Mouse (Mus musculus) common myeloid progenitor, adult 5-6 weeks (primary cell): ENCODE results near the gene Olfr743. TPM values are rescaled to one million over a fixed set of nuclear protein-coding genes. Genes with fewer than 3 reads are reported as not detected.
"Not testable (repeated sequence)": the region's sequence is repeated elsewhere in the genome, so short reads cannot be mapped to it uniquely, and the experiment has no call there.

Experiments used
- ATAC-seq: replicated peaks from 2 replicates; pipeline ENCODE4 v1.8.0; 2016; ENCODE audit warnings: low read depth, mild to moderate bottlenecking, moderate TSS enrichment, inconsistent platforms; ENCODE audit not compliant: poor library complexity, severe bottlenecking
- total RNA-seq: library from RNA; stranded (forward); fragments of 200-1000, 187-1606 nt; gene quantifications from 2 replicates; pipeline ENCODE4 v1.2.3, GENCODE M21; 2017

The Olfr743 gene
- not detected in 2 replicates for total RNA-seq

DNA sequence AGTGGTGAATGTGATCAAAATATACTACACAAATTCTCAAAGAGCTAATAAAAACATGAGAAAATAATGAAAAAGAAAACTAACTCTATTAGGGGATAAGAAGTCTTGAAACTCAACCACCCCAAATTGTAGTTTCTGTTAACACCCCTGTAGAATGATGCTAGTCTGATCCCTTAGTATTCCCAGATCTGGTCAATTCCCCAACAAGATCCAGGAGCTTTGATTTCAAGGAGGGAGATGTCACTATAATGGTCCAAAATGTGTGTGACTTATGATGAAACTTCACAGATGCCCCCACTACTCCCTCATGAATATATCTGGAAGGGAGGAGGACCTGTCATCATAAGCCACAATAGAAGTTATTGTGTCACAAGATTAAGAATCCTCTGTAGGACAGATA is at the start of gene Olfr743:
Olfr743 (plus strand) TSS at position 301 of the 400 bp plus-strand sequence.
- no peak for ATAC-seq

DNA sequence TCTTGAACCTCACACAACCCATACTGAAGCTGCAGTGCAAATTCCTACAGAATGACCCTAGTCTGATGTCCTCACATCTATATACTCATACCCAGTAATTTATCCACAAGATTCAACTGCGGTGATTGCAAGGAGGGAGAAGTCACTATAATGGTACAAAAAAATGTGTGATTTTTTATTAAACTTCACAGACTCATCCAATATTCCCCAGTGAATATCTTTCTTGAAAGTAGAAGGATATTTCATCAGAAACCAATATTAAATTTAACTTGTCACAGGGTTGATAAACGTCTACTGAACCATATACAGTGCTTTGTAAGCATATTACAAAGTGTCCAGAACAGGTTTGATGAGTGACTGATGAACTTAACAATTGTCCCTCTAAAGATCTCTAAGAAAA is 49.2 kb upstream of the Olfr743 start, which contains the start of gene Olfr741:
Olfr741 (plus strand) TSS at position 301 of the 400 bp plus-strand sequence.
- ATAC-seq, result no peak

DNA sequence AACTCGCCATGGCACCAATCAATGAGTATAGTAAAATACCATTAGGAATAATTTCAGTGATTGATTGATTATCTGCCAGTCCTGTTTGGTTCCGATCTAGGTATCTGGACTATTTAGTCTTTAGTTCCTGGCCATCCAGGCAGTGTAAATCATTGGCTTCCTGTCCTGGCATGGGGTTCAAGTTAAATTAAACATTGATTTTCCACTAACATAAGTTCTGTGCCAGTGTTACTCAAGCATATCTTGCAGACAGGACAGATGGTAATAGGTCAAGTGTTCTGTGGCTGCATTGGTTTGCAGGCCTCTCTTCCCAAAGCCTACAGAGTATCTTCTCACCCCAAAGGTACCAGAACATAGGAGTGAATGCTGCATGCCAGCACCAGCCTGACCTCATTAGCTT is 43.2 kb upstream of the Olfr743 start:
- no peak for ATAC-seq

DNA sequence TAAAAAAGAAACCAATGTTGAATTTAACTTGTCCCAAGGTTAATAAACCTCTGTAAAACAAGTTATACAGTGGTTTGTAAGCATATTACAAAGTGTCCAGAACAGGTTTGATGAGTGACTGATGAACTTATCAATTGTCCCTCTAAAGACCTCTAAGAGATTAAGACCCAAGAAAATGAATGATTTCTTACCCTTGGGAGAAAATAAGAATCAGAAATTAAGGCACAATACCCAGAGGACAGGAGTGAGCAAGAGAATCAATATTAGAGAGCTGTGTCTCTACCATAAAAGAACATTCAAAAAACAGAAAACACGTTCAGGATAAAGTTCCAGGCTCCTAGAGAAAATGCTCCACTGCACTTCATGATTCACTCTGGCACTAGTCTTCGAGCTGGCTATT is 18.3 kb upstream of the Olfr743 start, which contains the start of gene Olfr742:
Olfr742 (plus strand) TSS at position 301 of the 400 bp plus-strand sequence.
- no peak for ATAC-seq

DNA sequence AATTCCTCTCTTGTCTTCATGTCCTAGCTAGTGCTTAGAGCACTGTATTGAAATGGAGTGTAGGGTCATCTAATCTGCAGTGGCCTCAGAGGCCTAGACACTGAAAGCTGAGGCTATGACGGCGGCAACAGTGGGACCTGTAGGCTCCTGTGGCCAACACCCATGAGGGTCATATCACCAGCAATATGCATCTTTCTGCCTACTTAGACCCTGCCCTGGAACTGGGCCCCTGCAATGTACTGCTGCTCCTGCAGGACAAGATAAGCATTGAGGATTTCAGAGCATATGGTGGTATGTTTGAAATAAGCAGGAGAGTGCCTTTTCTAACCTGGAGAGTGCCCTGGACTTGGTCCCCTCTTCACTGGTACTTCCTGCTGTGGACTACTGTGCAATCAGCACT is 31.1 kb downstream of the Olfr743 start:
- no peak for ATAC-seq

DNA sequence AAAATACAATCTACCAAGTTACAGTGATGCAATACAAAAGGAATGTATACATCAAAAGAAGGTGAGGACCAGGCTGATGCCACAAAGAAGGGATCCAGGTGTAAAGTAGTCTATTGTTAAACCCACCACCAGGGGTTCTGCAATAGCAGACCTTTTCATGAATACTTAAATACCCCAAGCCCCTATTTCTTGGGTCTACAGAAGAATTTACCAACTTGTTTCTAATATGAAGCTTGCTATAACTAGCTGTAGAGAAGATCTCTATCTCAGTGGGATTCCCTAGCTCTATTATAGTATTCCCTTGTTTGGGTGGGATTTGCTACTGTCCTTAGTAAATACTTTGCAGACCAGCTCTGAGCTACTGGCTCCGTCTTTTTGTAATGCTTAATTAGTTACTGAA is 51.4 kb downstream of the Olfr743 start:
- ATAC-seq, result not testable (repeated sequence)

Other genes with a start within 250 kb of the Olfr743 start
- gene Olfr732, start 237.6 kb upstream of the Olfr743 start, total RNA-seq, result not detected in 2 replicates
- gene Olfr733, start 220.3 kb upstream of the Olfr743 start, total RNA-seq, result not detected in 2 replicates
- not detected in 2 replicates for gene Olfr734, start 195.1 kb upstream of the Olfr743 start, total RNA-seq
- gene Olfr735, start 173.0 kb upstream of the Olfr743 start, total RNA-seq, result not detected in 2 replicates
- not detected in 2 replicates for gene Tlr11, start 163.9 kb upstream of the Olfr743 start, total RNA-seq
- not detected in 2 replicates for gene Olfr736, start 140.7 kb upstream of the Olfr743 start, total RNA-seq
- gene Olfr738, start 114.3 kb upstream of the Olfr743 start, total RNA-seq, result not detected in 2 replicates
- gene Olfr739, start 103.2 kb upstream of the Olfr743 start, total RNA-seq, result not detected in 2 replicates
- not detected in 2 replicates for gene Olfr740, start 76.3 kb upstream of the Olfr743 start, total RNA-seq
- gene Olfr741, start 49.1 kb upstream of the Olfr743 start, total RNA-seq, result not detected in 2 replicates
- not detected in 2 replicates for gene Olfr742, start 18.2 kb upstream of the Olfr743 start, total RNA-seq
- not detected in 2 replicates for gene Olfr744, start 93.0 kb downstream of the Olfr743 start, total RNA-seq
- not detected in 2 replicates for gene Olfr745, start 117.5 kb downstream of the Olfr743 start, total RNA-seq
- not detected in 2 replicates for gene Olfr746, start 125.2 kb downstream of the Olfr743 start, total RNA-seq
- not detected in 2 replicates for gene Olfr747, start 171.4 kb downstream of the Olfr743 start, total RNA-seq
- gene Olfr748, start 185.5 kb downstream of the Olfr743 start, total RNA-seq, result not detected in 2 replicates
- not detected in 2 replicates for gene Olfr749, start 223.3 kb downstream of the Olfr743 start, total RNA-seq